Mouse (Mus musculus): ENCODE results near the gene Mrtfb. TPM values are rescaled to one million over a fixed set of nuclear protein-coding genes. Genes with fewer than 3 reads are reported as not detected.
A peak's percentile ranks its signal among the peaks of the same experiment; 100 is the strongest.

Mrtfb gene
- polyA plus RNA-seq, 1 experiment from 2014 or later: 19.1 TPM

MicroRNAs encoded within 50 kb of the gene (microRNA counts, 519-probe panel; counts per million panel counts)
- microRNA mmu-miR-193b: 4,726 counts per million, percentile 45 among the panel's probes with 10 or more counts

Small RNA genes lying within 50 kb of the gene (microRNA-seq; reads per million reads assigned to microRNA genes)
- gene Mir193b (11.0 reads per million, percentile 31 among the genes with 10 or more reads in this experiment), gene Mir365-1 (not detected)

Other genes starting within 250 kb of the Mrtfb start
- gene Ercc4, start 146.8 kb upstream of the Mrtfb start, polyA plus RNA-seq (2014; fragmentation: Nextera tagmentation; extraction: Ambion mirVana): 13.7 TPM in 2 replicates